Mouse (Mus musculus) CH12.LX (cell line): ENCODE results near the gene Tmed2.
A peak's percentile ranks its signal among the peaks of the same experiment; 100 is the strongest.

ENCODE experiments used
- CTCF ChIP-seq, 2 experiments: IDR thresholded peaks in 1 of 2; conservative IDR thresholded peaks in 1 of 2; 2 replicates each; pipeline ENCODE4 v1.5.1; 2011 to 2012; ENCODE audit warnings: low read depth in 2 of 2, low read length in 2 of 2, improper control_type of control experiment in 1 of 2, inconsistent platforms in 1 of 2, mild to moderate bottlenecking in 1 of 2, moderate library complexity in 1 of 2
- ETS1 ChIP-seq: conservative IDR thresholded peaks from 2 replicates; pipeline ENCODE4 v1.6.1; 2012; ENCODE audit warnings: low read depth, mild to moderate bottlenecking, inconsistent platforms, low read length, improper control_type of control experiment, moderate library complexity
- JUND ChIP-seq: conservative IDR thresholded peaks from 2 replicates; pipeline ENCODE4 v1.6.1; 2011; ENCODE audit warnings: low read depth, low read length, improper control_type of control experiment
- NELFE ChIP-seq: IDR thresholded peaks from 2 replicates; pipeline ENCODE4 v1.6.1; 2011; ENCODE audit warnings: low read depth, low read length, improper control_type of control experiment
- POLR2A ChIP-seq: IDR thresholded peaks from 2 replicates; pipeline ENCODE4 v1.6.1; 2011; ENCODE audit warnings: low read depth, mild to moderate bottlenecking, improper control_type of control experiment, low read length
- POLR2AphosphoS2 ChIP-seq: IDR thresholded peaks from 2 replicates; pipeline ENCODE4 v1.6.1; 2011; ENCODE audit warnings: low read depth, low read length, improper control_type of control experiment

GRCm38 (mm10) chr5:124538813-124539792 lies 1.4 kb upstream of the Tmed2 start:
- TF ChIP-seq JUND (no peak), CTCF (conservative IDR thresholded peaks at IDR 0.05 in 1 of 2, IDR thresholded peaks at IDR 0.05 in 1 of 2; ENCODE audit: low read depth in 2 of 2, low read length in 2 of 2) (peak; percentile 59 to 93), POLR2AphosphoS2 (no peak), ETS1 (no peak), POLR2A (no peak), NELFE (no peak)
